Mouse (Mus musculus): Measurements from ENCODE around the gene Cux1.

The Cux1 gene

DNA sequence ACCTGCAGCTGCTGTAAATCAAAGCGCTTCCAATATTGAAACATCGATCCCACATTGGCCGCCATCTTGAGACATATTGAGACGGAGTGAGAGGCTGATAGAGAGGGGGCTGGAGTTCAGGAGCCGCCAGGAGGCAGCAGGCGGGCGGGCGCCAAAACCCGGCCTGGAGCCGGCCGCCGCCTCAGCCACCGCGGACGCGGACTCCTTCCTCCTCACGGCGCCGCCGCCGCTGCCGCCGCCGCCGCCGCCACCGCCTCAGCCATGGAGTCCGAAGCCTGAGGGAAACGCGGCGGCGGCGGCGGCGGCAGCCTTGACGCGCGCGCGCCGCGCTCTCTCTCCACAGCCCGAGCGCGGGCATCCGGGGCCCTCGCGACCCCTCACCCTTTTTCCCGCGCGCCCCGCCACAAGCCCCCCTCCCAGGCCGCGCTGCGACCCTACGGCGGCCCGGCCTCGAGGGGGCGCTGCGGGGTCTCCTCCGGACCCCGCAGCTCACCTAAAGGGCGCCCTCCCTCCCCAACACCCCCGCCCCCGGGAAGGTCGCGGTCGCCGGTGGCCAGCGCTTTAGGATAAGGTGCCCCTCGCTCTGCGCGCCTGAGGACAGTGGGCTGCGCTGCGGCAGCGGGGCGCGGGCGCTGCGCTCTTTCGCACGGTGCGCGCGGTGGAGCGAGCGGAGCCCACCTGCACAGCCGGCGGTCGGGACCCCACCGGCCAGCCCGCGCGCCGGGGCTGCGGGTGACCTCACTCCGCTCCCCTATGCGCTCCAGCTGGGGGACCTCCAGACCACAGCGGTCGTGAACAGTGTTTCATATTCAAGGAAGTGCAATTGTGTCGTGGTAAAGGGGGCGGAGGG lies at the start of gene Cux1:
Gene Cux1 (minus strand): TSS at position 315 of the 850 bp plus-strand sequence.
- DNase-seq (ENCODE audit: inconsistent age in 2 of 2, low spot score in 1 of 2), result peak; percentile 90 to 94

GRCm38 (mm10) chr5:136612391-136612790 lies 45.1 kb upstream of the Cux1 start:
- DNase-seq (ENCODE audit: inconsistent age in 2 of 2, low spot score in 1 of 2), result no peak

DNA sequence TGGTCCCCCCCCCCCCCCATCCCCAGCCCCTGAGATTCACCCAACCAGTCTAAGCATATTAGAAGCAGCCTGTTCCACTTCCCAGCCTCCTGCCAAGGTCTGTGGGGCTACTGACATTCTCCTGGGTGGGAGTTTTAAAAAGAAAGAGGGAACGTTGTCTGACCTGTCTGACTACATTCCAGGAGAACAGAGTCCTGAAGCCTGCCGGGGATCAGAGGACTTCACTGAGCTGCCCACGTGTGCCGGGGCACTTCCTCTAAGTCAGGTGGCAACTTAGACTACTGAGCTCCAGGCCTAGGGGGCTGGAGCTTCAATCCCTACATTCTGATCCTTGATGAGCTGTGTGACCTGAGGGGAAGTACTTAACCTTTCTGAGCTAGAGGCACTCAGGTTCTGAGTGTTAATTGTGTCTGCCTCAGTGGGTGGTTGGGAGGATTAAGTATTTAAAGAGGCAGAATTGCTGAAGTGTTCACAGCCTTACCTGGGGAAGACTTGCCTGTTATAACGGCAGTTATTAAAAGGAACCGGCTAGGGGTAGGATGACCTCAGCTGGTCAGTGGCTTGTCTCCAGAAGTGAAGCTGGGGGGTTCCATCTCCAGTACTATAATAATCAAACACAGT lies 41.6 kb upstream of the Cux1 start:
- DNase-seq (ENCODE audit: inconsistent age in 2 of 2, low spot score in 1 of 2), result no peak

GRCm38 (mm10) chr5:136605144-136605543 lies 37.9 kb upstream of the Cux1 start:
- DNase-seq (ENCODE audit: inconsistent age in 2 of 2, low spot score in 1 of 2), result no peak

GRCm38 (mm10) chr5:136603176-136603964 lies 36.1 kb upstream of the Cux1 start:
- DNase-seq (ENCODE audit: inconsistent age in 2 of 2, low spot score in 1 of 2), result no peak

DNA sequence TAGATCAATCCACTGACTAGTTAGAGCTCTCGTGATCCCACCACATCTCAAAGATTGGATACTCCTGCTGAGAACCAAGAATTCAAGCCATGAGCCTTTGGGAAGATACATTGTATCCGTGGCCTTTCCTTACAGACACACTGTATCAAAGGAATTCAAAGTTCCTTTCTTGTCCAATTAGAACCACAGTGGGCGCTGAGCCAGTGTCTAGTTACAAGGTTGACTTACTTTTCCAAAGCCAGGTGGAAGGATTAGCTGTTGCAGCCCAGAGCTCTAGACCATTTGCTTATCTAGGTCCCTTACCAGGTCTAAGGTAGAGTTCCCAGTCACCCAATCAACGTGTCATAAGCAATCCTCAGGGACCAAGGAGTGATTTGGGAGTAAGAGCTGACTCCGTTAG lies 33.2 kb upstream of the Cux1 start:
- DNase-seq (ENCODE audit: inconsistent age in 2 of 2, low spot score in 1 of 2), result no peak

DNA sequence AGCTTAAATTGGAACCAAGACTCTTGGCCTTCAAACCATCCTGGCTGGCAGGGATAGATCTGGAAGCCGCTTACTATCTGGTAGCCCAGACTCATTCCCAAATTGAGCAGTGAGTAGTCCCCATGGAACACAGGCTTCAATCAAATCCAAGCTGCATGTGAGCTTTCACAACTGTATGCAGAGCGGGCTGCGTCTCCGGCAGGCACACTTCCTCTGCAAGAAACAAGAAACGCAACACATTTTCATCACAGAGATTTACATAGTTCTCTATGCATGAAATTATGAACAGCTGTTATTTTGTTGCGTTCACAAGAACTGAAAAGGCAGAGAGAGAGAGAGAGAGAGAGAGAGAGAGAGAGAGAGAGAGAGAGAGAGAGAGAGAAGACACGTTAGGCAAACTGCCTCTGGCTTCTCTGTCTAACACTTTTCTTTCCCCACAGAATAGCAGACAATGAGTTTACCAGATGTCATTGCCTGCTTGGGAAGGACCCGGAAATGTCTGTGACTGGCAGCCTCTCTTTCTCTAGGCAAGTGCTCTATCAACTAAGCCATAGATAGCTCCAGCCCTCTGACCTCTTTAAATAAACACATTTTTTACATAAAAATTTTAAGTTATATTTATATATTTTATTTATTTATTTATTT lies 27.7 kb upstream of the Cux1 start:
- DNase-seq (ENCODE audit: inconsistent age in 2 of 2, low spot score in 1 of 2), result no peak

DNA sequence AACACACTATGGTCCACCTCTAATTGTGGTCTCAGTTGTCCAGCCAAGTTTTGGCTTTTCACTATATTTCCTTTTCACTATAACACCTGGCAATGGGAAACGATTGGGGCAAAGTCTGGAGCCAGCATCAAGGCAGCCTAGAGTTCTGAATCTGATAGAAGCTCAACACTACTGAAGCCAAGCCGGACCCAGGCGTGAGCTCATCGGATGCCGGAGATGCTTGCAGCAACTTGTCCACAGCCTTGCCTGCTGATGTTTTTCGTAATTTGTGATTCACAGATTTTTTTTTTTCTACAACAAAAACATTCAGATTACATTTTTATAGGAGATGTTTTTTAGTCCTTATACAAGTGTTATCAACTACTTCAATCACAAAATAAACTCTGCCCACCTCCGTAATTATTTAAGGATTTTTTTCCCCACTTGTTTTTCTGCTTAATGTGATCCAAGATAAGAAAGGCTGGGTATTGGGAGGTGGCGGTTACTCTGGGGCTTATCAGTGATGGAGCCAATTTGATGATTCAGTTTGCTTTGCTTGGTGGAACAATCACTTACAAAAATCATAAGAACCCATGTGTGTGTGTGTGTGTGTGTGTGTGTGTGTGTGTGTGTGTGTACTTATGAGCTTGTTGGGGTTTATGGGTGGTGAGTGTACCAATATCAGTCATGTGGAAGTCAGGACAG lies 24.7 kb upstream of the Cux1 start:
- no peak for DNase-seq (ENCODE audit: inconsistent age in 2 of 2, low spot score in 1 of 2)

GRCm38 (mm10) chr5:136589002-136589401 lies 21.7 kb upstream of the Cux1 start:
- no peak for DNase-seq (ENCODE audit: inconsistent age in 2 of 2, low spot score in 1 of 2)

DNA sequence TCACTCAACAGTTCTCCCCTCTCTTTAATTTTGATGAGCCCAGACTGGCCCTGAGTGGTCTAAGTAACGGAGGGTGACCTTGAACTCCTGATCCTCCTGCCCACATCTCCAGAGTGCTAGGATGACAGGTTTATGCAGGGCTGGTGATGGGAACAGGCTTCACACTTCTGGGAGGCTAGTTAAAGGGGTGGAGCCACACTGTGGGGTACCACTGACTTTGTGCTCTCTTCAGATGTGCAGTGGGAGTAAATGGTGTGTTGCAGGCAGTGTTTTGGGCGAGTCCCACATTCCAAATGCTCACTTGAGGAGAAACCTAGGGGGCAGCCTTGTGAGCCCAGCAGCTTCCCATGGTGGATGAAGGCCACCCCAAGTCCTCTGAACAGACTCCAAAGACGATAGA lies 21.2 kb upstream of the Cux1 start:
- no peak for DNase-seq (ENCODE audit: inconsistent age in 2 of 2, low spot score in 1 of 2)

- DNase-seq (ENCODE audit: inconsistent age in 2 of 2, low spot score in 1 of 2), result no peak
Measured at GRCm38 (mm10) chr5:136584676-136585285, 17.5 kb upstream of the Cux1 start.

- DNase-seq (ENCODE audit: inconsistent age in 2 of 2, low spot score in 1 of 2), result no peak
Measured at GRCm38 (mm10) chr5:136583666-136584464, 16.6 kb upstream of the Cux1 start.

- no peak for DNase-seq (ENCODE audit: inconsistent age in 2 of 2, low spot score in 1 of 2)
Measured at GRCm38 (mm10) chr5:136583256-136583655, 16.0 kb upstream of the Cux1 start.

- no peak for DNase-seq (ENCODE audit: inconsistent age in 2 of 2, low spot score in 1 of 2)
Measured at GRCm38 (mm10) chr5:136582201-136582600, 14.9 kb upstream of the Cux1 start.

DNA sequence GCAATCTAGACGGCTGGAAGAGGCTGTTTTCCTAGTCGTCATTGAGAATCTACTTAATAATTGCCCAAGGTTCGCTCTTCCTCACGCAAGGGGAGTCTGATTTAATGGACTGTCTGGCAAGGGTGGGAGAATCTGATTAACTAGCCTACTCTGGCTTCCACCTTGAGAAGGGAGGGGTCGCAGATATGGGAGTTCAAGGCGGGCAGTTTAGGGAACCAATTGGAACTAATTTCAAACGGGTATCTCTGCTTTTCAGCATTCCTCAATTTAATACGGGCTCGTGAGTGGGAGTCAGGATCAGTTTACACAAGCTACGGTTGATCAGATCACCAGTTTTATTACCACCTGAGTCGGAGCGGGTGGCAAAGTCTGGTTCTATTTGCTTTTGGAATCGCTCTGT lies 14.3 kb upstream of the Cux1 start:
- DNase-seq (ENCODE audit: inconsistent age in 2 of 2, low spot score in 1 of 2), result no peak

DNA sequence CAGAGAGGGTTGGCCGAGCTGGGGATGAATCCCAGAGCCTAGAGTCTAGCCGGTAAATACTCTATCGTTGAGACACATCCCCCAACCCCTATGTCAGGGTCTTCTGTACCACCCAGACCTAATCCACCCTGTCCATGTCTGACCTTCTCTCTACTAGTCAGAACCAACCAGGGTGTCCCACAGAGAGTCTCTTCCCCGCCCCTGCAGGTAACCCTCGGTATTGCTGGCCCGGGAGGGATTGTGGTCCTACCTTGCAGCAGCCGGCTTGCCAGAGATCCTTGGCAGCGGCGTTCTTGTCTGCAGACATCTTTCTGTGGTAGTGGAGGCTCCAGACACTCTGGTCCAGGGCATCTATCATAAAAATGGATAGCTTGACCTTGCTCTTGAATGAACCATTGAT lies 13.9 kb upstream of the Cux1 start:
- DNase-seq (ENCODE audit: inconsistent age in 2 of 2, low spot score in 1 of 2), result peak; percentile 21 to 63

GRCm38 (mm10) chr5:136578201-136578600 lies 10.9 kb upstream of the Cux1 start:
- DNase-seq (ENCODE audit: inconsistent age in 2 of 2, low spot score in 1 of 2), result no peak

- DNase-seq (ENCODE audit: inconsistent age in 2 of 2, low spot score in 1 of 2), result no peak
Measured at GRCm38 (mm10) chr5:136570171-136570570, 2.9 kb upstream of the Cux1 start.

DNA sequence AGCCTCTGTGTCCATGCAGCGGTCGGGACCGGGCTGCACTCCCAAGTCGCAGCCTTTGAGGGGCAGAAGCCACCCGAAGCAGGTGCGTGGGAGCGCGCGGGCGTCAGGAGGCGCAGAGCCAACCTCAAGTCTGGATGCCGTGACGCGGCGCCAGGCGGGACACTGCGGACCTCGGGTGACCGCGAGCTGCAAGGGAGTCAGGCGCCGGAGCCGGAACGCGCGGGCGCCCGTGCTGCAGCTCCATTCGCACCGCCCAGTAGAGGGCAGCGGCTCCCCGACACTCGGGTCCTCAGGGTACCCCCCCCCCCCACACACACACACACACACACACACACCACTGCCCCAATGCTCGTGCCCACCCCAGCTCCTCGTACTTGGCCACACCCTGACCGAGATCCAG lies 1.5 kb upstream of the Cux1 start:
- peak; percentile 84 to 93 for DNase-seq (ENCODE audit: inconsistent age in 2 of 2, low spot score in 1 of 2)
